12 mouse cellular contexts compared by ENCODE assay signal in genomic region chr2:70097229-70098095, GRCm38 (mm10). TPM values are rescaled to one million over a fixed set of nuclear protein-coding genes. Genes with fewer than 3 reads are reported as not detected.
DNase-seq lines count a peak whose midpoint lies in the region; ATAC-seq and TF ChIP-seq lines count a peak whose summit lies in the region.
"Had no signal": no experiment of that assay in that cellular context is flagged by ENCODE, and none has a peak within 500 bp of the region (broad histone marks: within the 10 kb centered on the region; RNA-seq: fewer than 3 reads in every experiment).

No protein-coding gene starts in this region.

- no peaks in the 10 kb centered on the region for H3K36me3 ChIP-seq in hindbrain, embryonic 14.5 days (replicated peaks; ENCODE audit: control insufficient read depth, insufficient read depth)
- no peaks in the 10 kb centered on the region for H3K36me3 ChIP-seq in hindbrain, embryonic 11.5 days (ENCODE audit: control insufficient read depth, insufficient read depth, low read length)
- no peaks in the 10 kb centered on the region for H3K36me3 ChIP-seq in thymus, adult 2 months (ENCODE audit: control insufficient read depth, insufficient read depth, low read length)
- H3K36me3 ChIP-seq: embryonic facial prominence, embryonic 13.5 days had no signal

- H3K4me3 ChIP-seq in hindbrain, embryonic 14.5 days (replicated peaks; ENCODE audit: low read length) = no peak overlapping the region
- no peak overlapping the region for H3K4me3 ChIP-seq in hindbrain, embryonic 11.5 days (ENCODE audit: low read depth, low read length)
- H3K4me3 ChIP-seq in thymus, adult 2 months (ENCODE audit: control insufficient read depth, insufficient read depth, low read length) = no peak overlapping the region
- H3K4me3 ChIP-seq: embryonic facial prominence, embryonic 13.5 days had no signal

- intact Hi-C loops in heart, postnatal 14 days (cut with DNase I) = no loop called here

- DNase-seq in hindbrain, embryonic 14.5 days (ENCODE audit: low spot score) = peak; percentile 63
- no peak for DNase-seq in hindbrain, embryonic 11.5 days (ENCODE audit: low spot score)
- DNase-seq in frontal cortex, postnatal 10 days (ENCODE audit: low spot score in 2 of 2) = peak; percentile 43 to 44
- DNase-seq in layer of hippocampus, postnatal 36 days = peak; percentile 52 to 56
- peak; percentile 59 for DNase-seq in right cerebral cortex, postnatal 14 days
- no peak for DNase-seq in heart, postnatal 14 days
- DNase-seq in thymus, adult 2 months = no peak
- no peak for DNase-seq in spleen, adult 18-20 months
- DNase-seq: kidney, postnatal 14 days; lung, postnatal 4 days had no signal

- no peak for TF ChIP-seq POLR2A in thymus, adult 2 months (IDR thresholded peaks at IDR 0.05; ENCODE audit: control insufficient read depth, extremely low read depth, insufficient read depth, low read length, poor library complexity)

- no peak for TF ChIP-seq CTCF in thymus, adult 2 months (IDR thresholded peaks at IDR 0.05; ENCODE audit: borderline replicate concordance, control insufficient read depth, extremely low read depth, insufficient read depth, low read length, poor library complexity)

- no peak overlapping the region for H3K9ac ChIP-seq in hindbrain, embryonic 14.5 days
- no peak overlapping the region for H3K9ac ChIP-seq in hindbrain, embryonic 11.5 days (ENCODE audit: low read depth, low read length)
- H3K9ac ChIP-seq: embryonic facial prominence, embryonic 13.5 days had no signal

- no peak overlapping the region for H3K4me2 ChIP-seq in hindbrain, embryonic 14.5 days (replicated peaks)
- no peak overlapping the region for H3K4me2 ChIP-seq in hindbrain, embryonic 11.5 days (replicated peaks; ENCODE audit: low read depth, low read length)
- H3K4me2 ChIP-seq: embryonic facial prominence, embryonic 13.5 days had no signal

- H3K27me3 ChIP-seq in hindbrain, embryonic 14.5 days (ENCODE audit: control insufficient read depth, insufficient read depth, low read length) = no peaks in the 10 kb centered on the region
- H3K27me3 ChIP-seq in hindbrain, embryonic 11.5 days (ENCODE audit: control insufficient read depth, insufficient read depth, low read length) = no peaks in the 10 kb centered on the region
- H3K27me3 ChIP-seq in thymus, adult 2 months (ENCODE audit: control insufficient read depth, insufficient read depth, low read length) = no peaks in the 10 kb centered on the region
- H3K27me3 ChIP-seq: embryonic facial prominence, embryonic 13.5 days had no signal

- H3K9me3 ChIP-seq in hindbrain, embryonic 14.5 days (ENCODE audit: control insufficient read depth, low read length) = no peaks in the 10 kb centered on the region
- H3K9me3 ChIP-seq in hindbrain, embryonic 11.5 days (ENCODE audit: control insufficient read depth, low read length) = no peaks in the 10 kb centered on the region
- H3K9me3 ChIP-seq: embryonic facial prominence, embryonic 13.5 days had no signal

- no peak for ATAC-seq in hindbrain, embryonic 14.5 days (ENCODE audit: low FRiP score)
- no peak for ATAC-seq in hindbrain, embryonic 11.5 days (ENCODE audit: low FRiP score)

- 71% methylated on average over 15 of the region's 15 CpGs for WGBS in hindbrain, embryonic 14.5 days
- 84% methylated on average over 15 of the region's 15 CpGs for WGBS in hindbrain, embryonic 11.5 days
- WGBS in thymus, adult 2 months = 90% methylated on average over 15 of the region's 15 CpGs

- H3K4me1 ChIP-seq in hindbrain, embryonic 14.5 days (replicated peaks; ENCODE audit: control insufficient read depth, insufficient read depth, low read length) = peaks cover 13% of the 10 kb centered on the region; the same call in 1 of the 2 replicates
- H3K4me1 ChIP-seq in hindbrain, embryonic 11.5 days (replicated peaks; ENCODE audit: control insufficient read depth, insufficient read depth, low read length) = no peaks in the 10 kb centered on the region
- H3K4me1 ChIP-seq in thymus, adult 2 months (replicated peaks; ENCODE audit: control insufficient read depth, insufficient read depth, low read length) = peaks cover 12% of the 10 kb centered on the region
- H3K4me1 ChIP-seq: embryonic facial prominence, embryonic 13.5 days had no signal

- H3K27ac ChIP-seq in hindbrain, embryonic 14.5 days = peak overlapping the region; percentile 61
- no peak overlapping the region for H3K27ac ChIP-seq in hindbrain, embryonic 11.5 days (ENCODE audit: low read depth, low read length)
- no peak overlapping the region for H3K27ac ChIP-seq in thymus, adult 2 months (ENCODE audit: control insufficient read depth, insufficient read depth, low read length)
- H3K27ac ChIP-seq: embryonic facial prominence, embryonic 13.5 days had no signal

RNA-seq across cellular contexts. Expression of gene Myo3b, which starts 58.5 kb away (rescaled TPM):
- 0.08 and 0.27 TPM in 2 replicates for polyA plus RNA-seq in hindbrain, embryonic 14.5 days (2014; fragmentation: Nextera tagmentation; extraction: Ambion mirVana)
- polyA plus RNA-seq in hindbrain, embryonic 11.5 days (2014; fragmentation: Nextera tagmentation; extraction: Ambion mirVana) = 0.07 and 0.09 TPM in 2 replicates
- total RNA-seq in layer of hippocampus, postnatal 36 days (2021) = under 1 TPM; 0.95 to 0.96 TPM
- under 1 TPM in 1 of 2 experiments, not detected in 1; 0.05 TPM for total RNA-seq in heart, postnatal 14 days (2021)
- polyA plus RNA-seq in thymus, adult 2 months (2012; rRNA removed) = 0.70 and 0.94 TPM in 2 replicates
- total RNA-seq: liver, adult 2 months had no signal
- polyA plus RNA-seq: embryonic facial prominence, embryonic 13.5 days; liver, adult 2 months had no signal

Comparison
In these comparisons a context has a peak if more than half of its experiments do, and no peak if none do; other contexts are left out.
1. DNase-seq: peak in hindbrain, embryonic 14.5 days (single experiment), frontal cortex, postnatal 10 days (2 of 2), layer of hippocampus, postnatal 36 days (2 of 2) and right cerebral cortex, postnatal 14 days (single experiment); none in hindbrain, embryonic 11.5 days (single experiment), heart, postnatal 14 days (0 of 2), thymus, adult 2 months (single experiment) and spleen, adult 18-20 months (0 of 2).